Mouse (Mus musculus) neural tube, embryonic 11.5 days (tissue): ENCODE measurements around the gene Ndufc1. TPM values are rescaled to one million over a fixed set of nuclear protein-coding genes. Genes with fewer than 3 reads are reported as not detected.

Experiments
- ATAC-seq: fragments of 200-750 bp; cut with Nextera tagmentation; 2 replicates; pipeline ENCODE4 v1.8.0; 2017; ENCODE audit warnings: moderate number of reproducible peaks, mild to moderate bottlenecking, moderate TSS enrichment, moderate library complexity; ENCODE audit not compliant: insufficient read depth, low FRiP score, low TSS enrichment
- DNase-seq: peaks from one replicate; pipeline ENCODE4 v3.0.0-alpha.2; 2015; ENCODE audit warnings: low spot score
- H3K27ac ChIP-seq: fragments of 300-500 bp; sonication (generic); 2 replicates; pipeline ENCODE4 v1.5.1; 2014; ENCODE audit warnings: low read depth, mild to moderate bottlenecking, low read length
- H3K27me3 ChIP-seq: fragments of 300-500 bp; sonication (generic); 2 replicates; pipeline ENCODE4 v1.6.1; 2014; ENCODE audit warnings: mild to moderate bottlenecking, low read length, mixed read lengths; ENCODE audit not compliant: control insufficient read depth, insufficient read depth
- H3K36me3 ChIP-seq: fragments of 300-500 bp; sonication (generic); 2 replicates; pipeline ENCODE4 v1.6.1; 2014; ENCODE audit warnings: mild to moderate bottlenecking, low read length, moderate library complexity, mixed read lengths; ENCODE audit not compliant: control insufficient read depth, insufficient read depth
- H3K4me1 ChIP-seq: fragments of 300-500 bp; sonication (generic); 2 replicates; pipeline ENCODE4 v1.6.1; 2014; ENCODE audit warnings: low read length, mixed read lengths; ENCODE audit not compliant: control insufficient read depth, insufficient read depth
- H3K4me2 ChIP-seq: fragments of 300-500 bp; sonication (generic); 2 replicates; pipeline ENCODE4 v1.6.1; 2014; ENCODE audit warnings: low read depth, mild to moderate bottlenecking, moderate library complexity
- H3K4me3 ChIP-seq: fragments of 300-500 bp; sonication (generic); 2 replicates; pipeline ENCODE4 v1.5.1; 2014; ENCODE audit warnings: low read depth, low read length
- H3K9ac ChIP-seq: fragments of 300-500 bp; sonication (generic); 2 replicates; pipeline ENCODE4 v1.6.1; 2014; ENCODE audit warnings: mild to moderate bottlenecking, low read length
- H3K9me3 ChIP-seq: fragments of 300-500 bp; sonication (generic); 2 replicates; pipeline ENCODE4 v1.6.1; 2016; ENCODE audit warnings: low read length; ENCODE audit not compliant: control insufficient read depth
- WGBS: fragments of 180-500 bp; shearing (Covaris S2); extraction: QIAGEN DNeasy Blood & Tissue Kit; methylation state at CpG from one replicate; pipeline ENCODE4 v1.1.7; 2014; 5-methylcytosine and 5-hydroxymethylcytosine counted together
- polyA plus RNA-seq: library from polyadenylated mRNA; unstranded; fragments of >200 nt; fragmentation: Nextera tagmentation; extraction: Ambion mirVana; gene quantifications from 2 replicates; pipeline ENCODE4 v1.2.1, GENCODE M21; 2014

Ndufc1 gene
- polyA plus RNA-seq, 1 experiment from 2014 or later = 654 TPM

- Histone ChIP-seq H3K27ac (no peak overlapping the region), H3K9ac (no peak overlapping the region), H3K4me3 (no peak overlapping the region), H3K36me3 (no peaks in the 10 kb centered on the region), H3K27me3 (no peaks in the 10 kb centered on the region), H3K4me1 (no peaks in the 10 kb centered on the region), H3K4me2 (no peak overlapping the region), H3K9me3 (no peaks in the 10 kb centered on the region)
- DNase-seq (no peak), ATAC-seq (no peak)
- 80% methylated on average over 4 of the region's 4 CpGs for WGBS
Observed at GRCm38 (mm10) chr3:51366926-51367325, 41.9 kb downstream of the Ndufc1 start.

GRCm38 (mm10) chr3:51365517-51365882 is 43.3 kb downstream of the Ndufc1 start:
- H3K36me3 ChIP-seq = no peaks in the 10 kb centered on the region
- no peak for DNase-seq
- no peak overlapping the region for H3K4me3 ChIP-seq
- no peaks in the 10 kb centered on the region for H3K27me3 ChIP-seq
- 16% methylated on average over 3 of the region's 3 CpGs for WGBS
- no peak overlapping the region for H3K9ac ChIP-seq
- no peak for ATAC-seq
- no peaks in the 10 kb centered on the region for H3K4me1 ChIP-seq
- no peak overlapping the region for H3K27ac ChIP-seq
- H3K4me2 ChIP-seq = peak overlapping the region; percentile 58; the same call in 1 of the 2 replicates
- no peaks in the 10 kb centered on the region for H3K9me3 ChIP-seq

DNA sequence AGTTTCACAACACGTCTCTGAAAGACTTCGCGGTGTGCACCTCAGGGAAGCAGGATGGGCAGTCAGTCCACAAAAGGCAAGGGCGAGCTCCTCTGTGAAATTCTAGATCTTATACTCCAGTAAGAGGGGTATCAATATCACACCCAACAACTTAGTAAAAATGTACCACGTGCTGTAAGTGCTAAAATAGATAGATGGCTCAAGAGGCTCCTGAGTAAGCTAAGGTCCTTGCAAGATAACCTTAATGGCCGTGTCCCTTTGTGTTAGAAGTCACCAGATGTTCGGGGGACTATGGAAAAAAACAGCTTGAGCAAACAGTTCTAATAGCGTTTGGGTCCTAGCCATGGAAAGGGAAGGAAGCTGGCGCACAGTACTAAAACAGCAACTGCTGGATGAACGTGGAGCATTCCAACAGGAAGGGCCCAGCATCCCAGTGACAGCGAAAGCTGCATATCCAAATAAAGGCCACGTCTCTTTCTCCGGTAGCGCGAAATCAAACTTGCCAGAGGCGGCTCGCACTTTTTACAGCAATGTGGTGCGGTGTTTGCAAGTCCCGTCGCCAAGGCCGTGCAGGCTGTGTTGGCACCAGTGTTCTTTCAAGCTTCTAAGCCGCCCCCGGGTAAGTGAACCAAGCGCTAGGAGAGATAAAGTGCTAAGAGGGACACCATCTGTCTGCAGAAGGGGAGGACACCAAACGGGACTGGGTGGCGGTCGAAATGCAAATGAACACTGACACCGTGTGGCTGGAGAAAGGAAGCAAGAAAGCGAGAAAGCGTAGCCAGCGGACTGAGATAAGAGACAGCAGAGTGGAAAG is 43.9 kb downstream of the Ndufc1 start:
- H3K9me3 ChIP-seq = no peaks in the 10 kb centered on the region
- H3K36me3 ChIP-seq = no peaks in the 10 kb centered on the region
- H3K27me3 ChIP-seq = no peaks in the 10 kb centered on the region
- peak overlapping the region; percentile 58 for H3K4me2 ChIP-seq
- H3K9ac ChIP-seq = peak overlapping the region; percentile 20
- H3K27ac ChIP-seq = no peak overlapping the region
- H3K4me3 ChIP-seq = peak overlapping the region; percentile 33
- H3K4me1 ChIP-seq = no peaks in the 10 kb centered on the region
- WGBS = 7% methylated on average over 31 of the region's 31 CpGs
- ATAC-seq = peak; percentile 84
- peak; percentile 81 for DNase-seq

DNA sequence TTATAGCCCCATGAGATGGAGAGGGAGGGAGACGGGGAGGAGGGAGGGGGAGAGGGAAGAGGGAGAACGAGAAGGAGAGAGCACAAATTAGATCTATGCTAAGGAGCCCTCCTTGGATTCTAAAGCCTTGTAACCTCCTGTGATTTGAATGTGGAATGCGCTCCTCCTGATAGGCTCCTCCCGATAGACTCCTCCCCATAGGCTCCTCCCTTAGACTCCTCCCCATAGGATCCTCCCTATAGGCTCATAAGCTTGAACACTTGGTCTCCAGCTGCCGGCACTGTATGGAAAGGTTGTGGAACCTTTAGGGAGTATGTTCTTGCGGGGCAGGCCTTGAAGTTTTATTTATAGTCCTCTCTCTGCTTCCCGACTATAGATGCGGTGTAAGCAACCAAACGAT is 47.7 kb downstream of the Ndufc1 start:
- Histone ChIP-seq H3K27me3 (0 out of 2 replicates have a peak, but pooled peaks cover 3% of the 10 kb centered on the region), H3K36me3 (no peaks in the 10 kb centered on the region)

DNA sequence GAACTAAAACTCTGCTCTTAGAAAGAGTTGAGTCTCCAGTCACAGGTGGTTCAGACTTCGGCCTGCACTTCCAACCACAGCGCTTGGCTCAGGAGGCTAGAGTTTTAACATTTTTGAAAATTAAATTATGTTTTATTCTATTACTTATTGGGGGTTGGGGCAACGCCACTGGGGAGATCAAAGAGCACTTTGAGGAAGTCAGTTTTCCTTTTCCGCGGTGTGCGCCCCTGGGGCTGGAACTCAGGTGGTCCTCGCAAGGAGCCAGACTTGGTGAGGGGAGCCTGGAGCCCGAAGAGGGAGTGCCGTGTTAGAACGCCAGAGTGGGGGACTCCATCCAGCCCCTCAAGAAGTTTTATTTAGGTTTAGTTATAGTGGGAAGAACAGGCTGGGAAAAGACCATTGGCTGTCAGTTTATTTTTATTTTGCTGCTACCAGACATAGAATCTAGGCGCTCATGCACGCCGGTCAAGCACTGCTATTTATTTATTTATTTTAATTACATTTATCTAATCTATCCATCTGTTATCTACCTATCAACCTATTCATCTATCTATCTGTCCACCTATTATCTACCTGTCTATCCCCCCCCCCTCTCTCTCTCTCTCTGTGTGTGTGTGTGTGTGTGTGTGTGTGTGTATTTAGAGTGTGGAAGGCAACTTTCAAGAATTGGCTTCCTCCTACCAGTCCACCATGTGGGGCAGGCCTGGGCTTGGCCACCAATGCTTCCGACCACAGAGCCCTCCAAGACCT is 49.1 kb downstream of the Ndufc1 start:
- no peak for DNase-seq
- no peaks in the 10 kb centered on the region for H3K9me3 ChIP-seq
- 0 out of 2 replicates have a peak, but pooled peaks cover 3% of the 10 kb centered on the region for H3K27me3 ChIP-seq
- ATAC-seq = no peak
- peak overlapping the region; percentile 62; the same call in 1 of the 2 replicates for H3K4me3 ChIP-seq
- H3K9ac ChIP-seq = no peak overlapping the region; the same call in 1 of the 2 replicates
- WGBS = 20% methylated on average over 14 of the region's 14 CpGs
- H3K27ac ChIP-seq = no peak overlapping the region
- H3K4me2 ChIP-seq = no peak overlapping the region
- H3K4me1 ChIP-seq = no peaks in the 10 kb centered on the region
- no peaks in the 10 kb centered on the region for H3K36me3 ChIP-seq

More for the DNA sequence above, 47.7 kb downstream of the Ndufc1 start:
- Histone ChIP-seq H3K9me3 (no peaks in the 10 kb centered on the region), H3K4me2 (no peak overlapping the region), H3K9ac (no peak overlapping the region), H3K4me3 (no peak overlapping the region), H3K27ac (no peak overlapping the region), H3K4me1 (no peaks in the 10 kb centered on the region)
- WGBS = 24% methylated on average over 9 of the region's 9 CpGs
- ATAC-seq (no peak), DNase-seq (no peak)

DNA sequence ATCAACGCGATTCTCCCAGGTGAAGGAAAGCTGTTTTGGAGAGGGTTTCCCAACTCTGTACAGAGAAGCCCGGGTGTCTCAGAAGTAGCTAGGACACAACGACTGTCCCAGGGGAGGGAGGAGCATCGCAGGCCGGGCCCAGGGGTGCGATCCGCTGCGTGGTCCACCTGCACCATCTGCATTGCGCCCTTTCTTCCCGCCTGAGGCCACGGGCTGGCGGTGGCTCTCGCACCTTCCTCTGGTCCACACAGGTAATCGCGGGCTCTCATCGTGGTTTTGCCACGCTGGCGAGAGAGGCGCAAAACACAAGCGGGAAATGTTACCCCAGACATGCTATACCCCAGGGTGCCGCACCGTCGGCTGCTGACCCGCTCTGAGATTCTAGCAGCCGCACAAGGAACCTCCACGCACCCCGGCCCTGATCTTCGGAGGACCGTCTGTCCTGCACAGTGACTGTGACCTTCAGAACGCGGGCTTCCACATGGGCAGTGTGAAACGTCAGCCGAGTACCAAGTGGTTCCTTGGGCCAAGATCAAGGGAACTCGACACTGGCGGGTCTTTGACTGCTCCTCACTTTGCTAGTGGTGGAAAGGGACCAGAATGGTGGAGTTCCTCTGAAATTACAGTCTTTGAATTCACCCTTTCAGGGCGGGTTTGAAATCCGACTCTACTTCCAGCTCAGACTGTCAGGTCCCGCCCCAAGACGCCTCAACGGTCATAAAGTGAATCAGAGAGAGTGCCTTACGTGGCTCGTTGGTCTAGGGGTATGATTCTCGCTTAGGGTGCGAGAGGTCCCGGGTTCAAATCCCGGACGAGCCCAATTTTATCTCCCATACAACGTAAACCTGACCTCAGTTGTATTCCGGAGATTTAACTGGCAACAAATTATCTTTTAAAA is 49.9 kb downstream of the Ndufc1 start:
- DNase-seq = peak; percentile 89
- no peak overlapping the region for H3K27ac ChIP-seq
- no peaks in the 10 kb centered on the region for H3K4me1 ChIP-seq
- peak overlapping the region; percentile 45 for H3K4me2 ChIP-seq
- no peaks in the 10 kb centered on the region for H3K36me3 ChIP-seq
- H3K9ac ChIP-seq = peak overlapping the region; percentile 12
- ATAC-seq = peak; percentile 72
- 0 out of 2 replicates have a peak, but pooled peaks cover 3% of the 10 kb centered on the region for H3K27me3 ChIP-seq
- under 1% methylated on average over 50 of the region's 50 CpGs for WGBS
- H3K9me3 ChIP-seq = no peaks in the 10 kb centered on the region
- peak overlapping the region; percentile 62 for H3K4me3 ChIP-seq

- peak; percentile 74 for DNase-seq
- under 1% methylated on average over 15 of the region's 15 CpGs for WGBS
Observed at GRCm38 (mm10) chr3:51358181-51358580, 50.6 kb downstream of the Ndufc1 start.

GRCm38 (mm10) chr3:51357624-51358023 is 51.2 kb downstream of the Ndufc1 start:
- H3K4me3 ChIP-seq = peak overlapping the region; percentile 62
- no peak overlapping the region for H3K27ac ChIP-seq
- WGBS = 9% methylated on average over 14 of the region's 14 CpGs
- peak overlapping the region; percentile 45 for H3K4me2 ChIP-seq
- peak; percentile 35 for DNase-seq
- no peaks in the 10 kb centered on the region for H3K4me1 ChIP-seq
- H3K9me3 ChIP-seq = no peaks in the 10 kb centered on the region
- H3K27me3 ChIP-seq = 0 out of 2 replicates have a peak, but pooled peaks cover 3% of the 10 kb centered on the region
- no peaks in the 10 kb centered on the region for H3K36me3 ChIP-seq
- H3K9ac ChIP-seq = no peak overlapping the region
- no peak for ATAC-seq

More at GRCm38 (mm10) chr3:51358181-51358580, 50.6 kb downstream of the Ndufc1 start:
- no peaks in the 10 kb centered on the region for H3K9me3 ChIP-seq
- no peaks in the 10 kb centered on the region for H3K36me3 ChIP-seq
- no peak overlapping the region for H3K27ac ChIP-seq
- peak overlapping the region; percentile 62 for H3K4me3 ChIP-seq
- no peaks in the 10 kb centered on the region for H3K4me1 ChIP-seq
- no peak overlapping the region for H3K9ac ChIP-seq
- 0 out of 2 replicates have a peak, but pooled peaks cover 3% of the 10 kb centered on the region for H3K27me3 ChIP-seq
- H3K4me2 ChIP-seq = peak overlapping the region; percentile 45
- peak; percentile 46; the same call in 1 of the 2 replicates for ATAC-seq
